Mouse (Mus musculus) liver, embryonic 14.5 days (tissue): ENCODE measurements around the gene Cbr3.

ENCODE experiments used
- CTCF ChIP-seq: IDR thresholded peaks from 2 replicates; pipeline ENCODE4 v1.5.1; 2016; ENCODE audit warnings: antibody characterized with exemption, low read depth, control low read depth
- EP300 ChIP-seq: IDR thresholded peaks from 2 replicates; pipeline ENCODE4 v1.6.1; 2016; ENCODE audit warnings: antibody characterized with exemption, low read depth

- TF ChIP-seq EP300 (no peak), CTCF (no peak)
These were observed 24.1 kb downstream of the Cbr3 start for GRCm38 (mm10) chr16:93707116-93707515.
